Mouse (Mus musculus) kidney, postnatal 14 days (tissue): ENCODE measurements at regions not wholly inside any gene's neighbourhood (a gene's known extent, or its start where the extent isn't known, plus 50 kb on each side); places are given as distances from the start of the nearest gene placed in this dataset.

ENCODE experiments used
- DNase-seq: peaks from one replicate; pipeline ENCODE4 v3.0.0; 2022; ENCODE audit warnings: mixed read lengths

DNA sequence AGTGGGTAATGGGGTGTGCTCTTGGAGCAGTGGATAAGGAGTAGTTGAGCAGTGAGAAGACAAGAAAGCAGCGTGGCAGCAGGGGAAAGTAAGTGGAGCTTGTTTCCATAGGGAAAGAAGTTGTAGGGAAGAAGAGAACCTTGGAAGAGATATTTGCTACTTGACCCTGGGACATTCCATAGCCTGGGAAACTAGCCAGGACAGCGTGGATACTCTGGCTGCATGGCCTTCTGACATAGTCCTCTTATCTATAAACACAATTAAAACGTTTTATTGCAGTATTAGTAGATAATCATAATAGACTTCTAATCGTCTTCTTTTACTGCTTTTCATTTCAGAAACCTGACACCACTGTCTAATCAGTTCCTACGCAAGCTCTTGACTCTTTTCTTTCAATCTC is 207.4 kb upstream of the Gm6812 start:
- DNase-seq: peak; percentile 3
